Mouse (Mus musculus) stomach, postnatal 0 days (tissue): ENCODE data around the gene Tssc4.

ENCODE experiments used
- CTCF ChIP-seq: IDR thresholded peaks from 2 replicates; pipeline ENCODE4 v1.5.1; 2016; ENCODE audit warnings: antibody characterized with exemption, low read depth, mild to moderate bottlenecking, moderate library complexity
- EP300 ChIP-seq: optimal IDR thresholded peaks from 2 replicates; pipeline ENCODE3; 2016; ENCODE audit warnings: antibody characterized with exemption

- no peak for TF ChIP-seq EP300
- peak; percentile 38 for TF ChIP-seq CTCF
Observed at GRCm38 (mm10) chr7:143044826-143045206, 24.2 kb upstream of the Tssc4 start.
